Mouse (Mus musculus) intestine, embryonic 14.5 days (tissue): ENCODE data around the gene Faf1. TPM values are rescaled to one million over a fixed set of nuclear protein-coding genes. Genes with fewer than 3 reads are reported as not detected.
A peak's percentile ranks its signal among the peaks of the same experiment; 100 is the strongest.

Experiments used
- ATAC-seq: fragments of 200-750 bp; cut with Nextera tagmentation; replicated peaks from 2 replicates; pipeline ENCODE4 v1.8.0; 2017; ENCODE audit warnings: low read depth, moderate number of reproducible peaks, moderate TSS enrichment, moderate library complexity; ENCODE audit not compliant: low FRiP score, low TSS enrichment
- DNase-seq: peaks from one replicate; pipeline ENCODE4 v3.0.0-alpha.2; 2018; ENCODE audit warnings: low spot score
- H3K27ac ChIP-seq: fragments of 300-500 bp; sonication (generic); 2 replicates; pipeline ENCODE4 v1.5.1; 2014; ENCODE audit warnings: low read depth, mild to moderate bottlenecking, control low read depth
- H3K27me3 ChIP-seq: fragments of 300-500 bp; sonication (generic); replicated peaks from 2 replicates; pipeline ENCODE4 v1.6.1; 2014; ENCODE audit warnings: low read length, control low read depth; ENCODE audit not compliant: control insufficient read depth, insufficient read depth
- H3K36me3 ChIP-seq: fragments of 300-500 bp; sonication (generic); 2 replicates; pipeline ENCODE4 v1.6.1; 2014; ENCODE audit warnings: low read length, control low read depth; ENCODE audit not compliant: control insufficient read depth, insufficient read depth
- H3K4me1 ChIP-seq: fragments of 300-500 bp; sonication (generic); replicated peaks from 2 replicates; pipeline ENCODE4 v1.6.1; 2014; ENCODE audit warnings: low read length, control low read depth, mixed read lengths; ENCODE audit not compliant: control insufficient read depth, insufficient read depth
- H3K4me2 ChIP-seq: fragments of 300-500 bp; sonication (generic); 2 replicates; pipeline ENCODE4 v1.6.1; 2014; ENCODE audit warnings: low read length
- H3K4me3 ChIP-seq: fragments of 300-500 bp; sonication (generic); 2 replicates; pipeline ENCODE4 v1.5.1; 2014; ENCODE audit warnings: low read depth, low read length, control low read depth, mixed read lengths
- H3K9ac ChIP-seq: fragments of 300-500 bp; sonication (generic); 2 replicates; pipeline ENCODE4 v1.6.1; 2014; ENCODE audit warnings: mild to moderate bottlenecking, low read length
- H3K9me3 ChIP-seq: fragments of 300-500 bp; sonication (generic); 2 replicates; pipeline ENCODE4 v1.6.1; 2016; ENCODE audit warnings: low read length, control low read depth; ENCODE audit not compliant: control insufficient read depth
- WGBS: fragments of 180-500 bp; shearing (Covaris S2); extraction: QIAGEN DNeasy Blood & Tissue Kit; methylation state at CpG from one replicate; pipeline ENCODE4 v1.1.7; 2014; 5-methylcytosine and 5-hydroxymethylcytosine counted together
- polyA plus RNA-seq: library from polyadenylated mRNA; unstranded; fragments of >200 nt; fragmentation: Nextera tagmentation; extraction: Ambion mirVana; gene quantifications from 2 replicates; pipeline ENCODE4 v1.2.1, GENCODE M21; 2014

Gene Faf1
- polyA plus RNA-seq, 1 experiment from 2014 or later = 32.6 TPM

DNA sequence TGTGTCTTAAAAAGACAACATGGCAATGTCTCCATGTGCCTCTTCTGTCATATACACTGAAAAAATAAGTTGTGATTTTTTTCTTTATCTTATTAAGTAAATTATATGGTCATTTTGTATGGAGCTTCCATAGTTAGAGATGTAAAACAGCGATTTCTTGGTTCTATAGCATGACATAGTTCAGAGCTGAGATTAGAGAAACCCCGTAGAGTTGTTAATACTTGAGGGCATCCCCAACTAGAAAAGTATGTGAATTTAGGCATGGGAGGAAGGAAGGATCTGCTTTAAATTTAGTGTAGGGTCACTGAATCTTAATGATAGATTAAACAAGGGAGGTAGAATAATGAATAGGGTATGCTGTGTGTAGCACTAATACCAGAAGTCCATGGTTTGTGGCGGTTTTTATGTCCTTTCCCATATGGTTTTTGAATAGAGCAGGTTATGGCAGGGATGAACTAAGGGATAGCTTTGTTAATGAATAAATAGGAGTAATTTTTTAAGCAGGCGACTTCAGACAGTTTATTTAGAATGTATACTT lies 106.3 kb downstream of the Faf1 start:
- 94% methylated on average over 4 of the region's 4 CpGs for WGBS
- Histone ChIP-seq H3K27me3 (no peaks in the 10 kb centered on the region), H3K4me1 (no peaks in the 10 kb centered on the region), H3K4me3 (no peak overlapping the region), H3K27ac (no peak overlapping the region), H3K9ac (no peak overlapping the region), H3K9me3 (no peaks in the 10 kb centered on the region), H3K36me3 (no peaks in the 10 kb centered on the region), H3K4me2 (no peak overlapping the region)
- ATAC-seq (no peak), DNase-seq (no peak)

DNA sequence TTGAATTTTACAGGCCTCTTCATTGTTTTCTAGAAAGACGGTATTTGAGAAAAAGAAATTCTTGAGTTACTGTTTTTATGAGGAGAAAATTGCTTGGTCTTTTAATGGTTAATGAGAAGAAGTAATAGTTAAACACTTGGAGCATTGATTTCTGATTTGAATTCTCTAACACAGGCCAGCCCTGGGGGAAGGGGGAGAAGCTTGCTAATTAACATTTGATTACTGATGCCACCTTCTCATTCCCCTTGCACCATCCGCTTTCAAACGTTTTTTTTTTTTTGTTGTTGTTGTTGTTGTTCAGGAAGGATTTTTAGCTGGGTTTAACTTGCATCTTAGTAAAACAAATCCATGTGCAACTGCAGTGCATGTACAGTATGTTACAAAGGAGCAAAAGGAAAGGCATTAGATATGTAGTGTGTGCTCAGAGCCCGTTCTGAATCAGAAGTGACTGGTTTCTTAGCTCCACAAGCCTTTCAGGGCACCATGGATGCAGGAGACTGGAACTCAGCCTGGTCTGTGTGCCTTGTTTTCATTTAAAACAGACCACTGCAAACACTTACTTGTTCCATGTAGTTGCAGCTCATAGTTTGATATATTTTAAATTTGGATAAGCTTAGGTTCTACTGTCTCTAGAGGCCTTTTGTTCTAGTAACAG lies 113.1 kb downstream of the Faf1 start:
- no peaks in the 10 kb centered on the region for H3K27me3 ChIP-seq
- no peak for ATAC-seq
- DNase-seq = no peak
- no peaks in the 10 kb centered on the region for H3K36me3 ChIP-seq
- no peak overlapping the region for H3K4me3 ChIP-seq
- H3K27ac ChIP-seq = no peak overlapping the region
- H3K4me2 ChIP-seq = no peak overlapping the region
- H3K9me3 ChIP-seq = no peaks in the 10 kb centered on the region
- H3K9ac ChIP-seq = no peak overlapping the region
- WGBS = 59% methylated on average over 4 of the region's 4 CpGs
- no peaks in the 10 kb centered on the region for H3K4me1 ChIP-seq

DNA sequence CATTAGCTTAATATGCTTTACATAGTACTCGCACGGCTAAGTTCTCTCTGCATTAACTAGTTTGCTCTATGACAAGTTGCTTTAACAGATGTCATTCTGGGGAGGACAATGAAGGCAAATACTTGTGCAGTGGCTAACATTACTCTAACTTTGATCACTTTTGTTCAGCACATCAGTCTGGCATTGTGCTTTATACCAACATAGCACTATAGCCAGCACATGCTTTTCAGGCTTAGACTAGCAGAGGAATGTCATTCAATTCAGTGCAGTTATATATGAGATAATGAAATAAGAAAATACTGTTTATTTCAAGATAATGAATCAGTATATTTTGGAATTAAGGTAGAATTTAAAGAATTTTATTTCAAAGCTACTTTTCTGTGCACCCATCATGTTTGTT lies 115.9 kb downstream of the Faf1 start:
- no peak for ATAC-seq
- WGBS = 71% methylated on average over 2 of the region's 2 CpGs

DNA sequence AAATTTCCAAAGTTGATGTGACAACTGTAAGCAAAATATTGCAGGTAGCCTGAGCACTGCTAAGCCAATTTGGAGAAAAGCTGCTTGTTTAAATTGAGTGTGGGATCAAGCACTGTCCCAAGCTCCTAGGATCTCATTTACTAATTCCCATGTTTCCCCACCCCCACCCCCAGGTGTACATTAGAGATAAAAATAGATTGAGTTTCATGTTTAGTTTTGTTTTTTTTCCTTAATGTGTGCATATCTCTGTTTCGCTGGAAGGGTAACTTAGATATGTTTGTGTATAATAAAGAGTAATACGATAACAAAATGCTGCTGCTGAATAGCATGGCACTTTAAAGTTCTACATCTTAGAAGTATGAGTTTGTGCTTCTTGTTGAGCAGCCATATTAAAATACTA lies 116.7 kb downstream of the Faf1 start:
- Histone ChIP-seq H3K4me1 (no peaks in the 10 kb centered on the region), H3K27me3 (no peaks in the 10 kb centered on the region), H3K4me2 (no peak overlapping the region), H3K4me3 (no peak overlapping the region), H3K27ac (no peak overlapping the region), H3K9me3 (no peaks in the 10 kb centered on the region), H3K36me3 (no peaks in the 10 kb centered on the region), H3K9ac (no peak overlapping the region)
- 79% methylated on average over 2 of the region's 2 CpGs for WGBS
- DNase-seq (no peak), ATAC-seq (no peak)

More for the DNA sequence above, 115.9 kb downstream of the Faf1 start:
- no peak for DNase-seq
- Histone ChIP-seq H3K27ac (no peak overlapping the region), H3K27me3 (no peaks in the 10 kb centered on the region), H3K36me3 (no peaks in the 10 kb centered on the region), H3K9ac (no peak overlapping the region), H3K4me1 (no peaks in the 10 kb centered on the region), H3K4me2 (no peak overlapping the region), H3K9me3 (no peaks in the 10 kb centered on the region), H3K4me3 (no peak overlapping the region)

DNA sequence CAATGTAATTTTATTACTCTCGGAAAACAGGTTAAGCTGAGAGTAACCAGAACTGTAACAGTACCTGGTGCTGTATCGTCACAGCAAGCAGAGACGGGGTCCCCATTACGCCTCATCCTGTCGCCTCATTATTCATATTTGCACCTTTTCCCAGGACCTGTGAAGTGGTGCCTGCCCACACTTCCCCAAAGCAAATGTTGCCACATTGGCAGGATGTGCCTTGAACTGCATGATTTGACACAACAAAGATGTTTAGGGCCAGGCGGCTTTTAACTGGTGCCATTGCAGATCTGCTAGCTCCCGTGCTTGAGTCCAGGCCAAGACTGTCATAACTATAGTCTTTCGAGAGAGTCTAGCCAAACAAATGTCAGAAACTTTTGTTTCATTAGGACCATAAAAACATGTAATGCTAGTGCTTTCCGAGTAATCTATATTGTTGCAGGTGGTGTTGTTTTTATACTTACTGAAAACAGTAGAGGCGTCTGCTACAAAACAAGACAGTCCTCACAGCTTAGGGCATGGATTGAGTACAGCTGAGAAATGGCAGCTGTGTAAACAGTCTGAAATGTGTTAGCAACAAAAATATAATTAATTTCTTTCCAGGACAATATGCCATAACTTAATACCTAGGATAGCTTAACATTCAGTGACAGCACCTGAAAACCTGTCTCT lies 121.3 kb downstream of the Faf1 start:
- H3K27me3 ChIP-seq = no peaks in the 10 kb centered on the region
- H3K36me3 ChIP-seq = no peaks in the 10 kb centered on the region
- no peak overlapping the region for H3K4me2 ChIP-seq
- no peaks in the 10 kb centered on the region for H3K9me3 ChIP-seq
- no peak overlapping the region for H3K27ac ChIP-seq
- no peak overlapping the region for H3K9ac ChIP-seq
- DNase-seq = no peak
- ATAC-seq = no peak
- H3K4me1 ChIP-seq = no peaks in the 10 kb centered on the region
- H3K4me3 ChIP-seq = no peak overlapping the region
- WGBS = 64% methylated on average over 10 of the region's 10 CpGs

DNA sequence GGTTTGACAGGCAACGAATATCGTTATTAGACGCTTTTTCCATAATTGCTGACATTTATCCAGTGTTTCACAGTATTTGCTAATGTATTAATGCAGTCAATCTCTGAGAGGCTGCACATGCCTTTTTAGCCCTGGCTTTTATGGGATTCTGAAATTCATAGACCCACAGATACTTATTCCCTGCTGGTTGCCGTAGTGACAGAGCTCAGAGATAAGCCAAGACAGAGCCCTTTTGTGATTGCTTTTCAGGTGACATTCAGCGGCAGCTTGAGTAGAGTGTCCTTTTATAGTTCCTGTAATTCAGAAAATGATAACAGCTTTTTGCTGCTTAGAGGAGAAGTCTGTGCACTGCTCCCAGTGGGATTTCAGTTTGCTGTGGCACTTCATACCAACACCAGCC lies 130.0 kb downstream of the Faf1 start:
- 62% methylated on average over 5 of the region's 5 CpGs for WGBS
- Histone ChIP-seq H3K4me1 (no peaks in the 10 kb centered on the region), H3K4me2 (no peak overlapping the region), H3K27ac (no peak overlapping the region), H3K9ac (no peak overlapping the region), H3K27me3 (no peaks in the 10 kb centered on the region), H3K9me3 (no peaks in the 10 kb centered on the region), H3K36me3 (no peaks in the 10 kb centered on the region), H3K4me3 (no peak overlapping the region)
- DNase-seq = no peak
- peak; percentile 68; the same call in 1 of the 2 replicates for ATAC-seq

DNA sequence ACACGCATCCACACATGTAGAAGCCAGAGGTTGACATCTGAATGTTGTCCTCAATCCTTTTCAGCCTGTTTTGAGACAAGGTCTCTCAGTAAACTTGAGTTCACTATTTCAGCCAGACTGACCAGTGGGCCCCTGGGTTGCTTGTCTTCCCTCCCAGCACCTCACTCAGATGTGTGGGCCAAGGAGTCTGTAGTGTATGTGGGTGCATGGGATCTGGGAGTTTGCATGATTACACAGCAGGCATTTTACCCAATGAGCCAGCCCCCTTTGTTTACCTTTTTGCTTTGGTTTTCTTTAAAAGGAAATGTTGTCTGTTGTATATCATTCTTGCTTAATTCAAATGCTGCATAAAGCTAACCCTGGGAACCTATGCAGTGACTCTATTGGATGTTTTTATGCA lies 138.8 kb downstream of the Faf1 start:
- Histone ChIP-seq H3K4me2 (no peak overlapping the region), H3K9ac (no peak overlapping the region), H3K4me1 (no peaks in the 10 kb centered on the region), H3K36me3 (no peaks in the 10 kb centered on the region), H3K4me3 (no peak overlapping the region), H3K27me3 (no peaks in the 10 kb centered on the region), H3K27ac (no peak overlapping the region), H3K9me3 (no peaks in the 10 kb centered on the region)
- DNase-seq = no peak
- no peak for ATAC-seq
- 87% methylated on average over 1 of the region's 1 CpGs for WGBS

DNA sequence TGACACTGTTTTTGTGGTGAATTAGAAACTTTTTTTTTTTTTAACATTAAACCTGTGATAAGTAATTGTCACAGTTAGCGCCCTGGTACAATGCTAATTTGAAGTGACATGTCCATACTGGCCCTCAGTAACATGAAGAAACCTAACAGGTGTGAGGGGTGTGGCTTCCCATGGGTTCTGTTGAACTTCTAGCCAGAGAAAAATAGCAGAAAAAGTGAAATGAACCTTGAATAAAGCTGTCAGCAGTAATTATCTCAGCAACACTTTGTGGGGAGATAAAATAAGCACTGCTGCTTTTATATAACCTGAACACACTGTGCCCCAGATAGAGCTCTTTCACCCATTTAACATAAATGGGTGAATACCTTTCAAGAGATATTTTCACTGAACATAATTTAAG lies 139.2 kb downstream of the Faf1 start:
- ATAC-seq (no peak), DNase-seq (no peak)
- Histone ChIP-seq H3K27me3 (no peaks in the 10 kb centered on the region), H3K4me1 (no peaks in the 10 kb centered on the region), H3K36me3 (no peaks in the 10 kb centered on the region), H3K4me2 (no peak overlapping the region), H3K9me3 (no peaks in the 10 kb centered on the region), H3K9ac (no peak overlapping the region), H3K27ac (no peak overlapping the region), H3K4me3 (no peak overlapping the region)
- WGBS = 88% methylated on average over 1 of the region's 1 CpGs

DNA sequence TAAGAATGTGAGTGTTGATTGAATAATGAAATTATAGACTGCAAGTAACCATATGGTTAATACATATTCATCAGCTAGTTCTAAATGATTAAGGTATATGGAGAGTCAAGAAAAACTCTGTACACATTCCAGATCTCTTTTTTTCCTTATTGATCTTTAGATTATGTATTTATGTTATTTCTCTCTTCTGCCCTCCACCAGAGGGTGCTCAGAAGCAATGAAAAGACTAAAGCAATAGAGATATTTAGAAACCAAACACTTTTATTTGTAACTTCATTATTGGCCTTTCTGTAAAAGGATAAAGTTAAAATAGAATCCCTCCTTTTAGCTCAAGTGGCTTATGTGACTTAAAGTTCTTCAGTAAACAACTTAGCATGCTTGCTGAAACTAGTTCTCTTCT lies 143.1 kb downstream of the Faf1 start:
- DNase-seq (no peak), ATAC-seq (no peak)
- Histone ChIP-seq H3K9ac (no peak overlapping the region), H3K36me3 (no peaks in the 10 kb centered on the region), H3K27ac (no peak overlapping the region), H3K4me1 (no peaks in the 10 kb centered on the region), H3K27me3 (no peaks in the 10 kb centered on the region), H3K4me2 (no peak overlapping the region), H3K4me3 (no peak overlapping the region), H3K9me3 (no peaks in the 10 kb centered on the region)
